Mouse (Mus musculus) limb, embryonic 15.5 days (tissue): ENCODE data around the gene Aatk. TPM values are rescaled to one million over a fixed set of nuclear protein-coding genes. Genes with fewer than 3 reads are reported as not detected.

Experiments used
- ATAC-seq: fragments of 200-750 bp; cut with Nextera tagmentation; 2 replicates; pipeline ENCODE4 v1.8.0; 2017; ENCODE audit warnings: low read depth, moderate TSS enrichment; ENCODE audit not compliant: insufficient number of reproducible peaks, low FRiP score, low TSS enrichment
- H3K27ac ChIP-seq: fragments of 300-500 bp; sonication (generic); 2 replicates; pipeline ENCODE4 v1.5.1; 2015; ENCODE audit warnings: moderate library complexity, mild to moderate bottlenecking, inconsistent platforms
- H3K27me3 ChIP-seq: fragments of 300-500 bp; sonication (generic); 2 replicates; pipeline ENCODE4 v1.6.1; 2015; ENCODE audit warnings: inconsistent platforms
- H3K36me3 ChIP-seq: fragments of 300-500 bp; sonication (generic); 2 replicates; pipeline ENCODE4 v1.6.1; 2015; ENCODE audit warnings: inconsistent platforms
- H3K4me1 ChIP-seq: fragments of 300-500 bp; sonication (generic); 2 replicates; pipeline ENCODE4 v1.6.1; 2015; ENCODE audit warnings: inconsistent platforms
- H3K4me2 ChIP-seq: fragments of 300-500 bp; sonication (generic); 2 replicates; pipeline ENCODE4 v1.6.1; 2015; ENCODE audit warnings: mild to moderate bottlenecking, inconsistent platforms
- H3K4me3 ChIP-seq: fragments of 300-500 bp; sonication (generic); 2 replicates; pipeline ENCODE4 v1.5.1; 2015; ENCODE audit warnings: mild to moderate bottlenecking, inconsistent platforms
- H3K9ac ChIP-seq: fragments of 300-500 bp; sonication (generic); 2 replicates; pipeline ENCODE4 v1.6.1; 2015; ENCODE audit warnings: inconsistent platforms
- H3K9me3 ChIP-seq: fragments of 300-500 bp; sonication (generic); 2 replicates; pipeline ENCODE4 v1.6.1; 2016; ENCODE audit warnings: inconsistent platforms
- WGBS: fragments of 180-500 bp; shearing (Covaris S2); methylation state at CpG from one replicate; pipeline ENCODE4 v1.1.7; 2015; 5-methylcytosine and 5-hydroxymethylcytosine counted together
- polyA plus RNA-seq: library from polyadenylated mRNA; unstranded; fragments of >200 nt; fragmentation: Nextera tagmentation; extraction: Ambion mirVana; gene quantifications from 2 replicates; pipeline ENCODE4 v1.2.1, GENCODE M21; 2015

The Aatk gene
- polyA plus RNA-seq, 1 experiment from 2014 or later, result 6.1 TPM

DNA sequence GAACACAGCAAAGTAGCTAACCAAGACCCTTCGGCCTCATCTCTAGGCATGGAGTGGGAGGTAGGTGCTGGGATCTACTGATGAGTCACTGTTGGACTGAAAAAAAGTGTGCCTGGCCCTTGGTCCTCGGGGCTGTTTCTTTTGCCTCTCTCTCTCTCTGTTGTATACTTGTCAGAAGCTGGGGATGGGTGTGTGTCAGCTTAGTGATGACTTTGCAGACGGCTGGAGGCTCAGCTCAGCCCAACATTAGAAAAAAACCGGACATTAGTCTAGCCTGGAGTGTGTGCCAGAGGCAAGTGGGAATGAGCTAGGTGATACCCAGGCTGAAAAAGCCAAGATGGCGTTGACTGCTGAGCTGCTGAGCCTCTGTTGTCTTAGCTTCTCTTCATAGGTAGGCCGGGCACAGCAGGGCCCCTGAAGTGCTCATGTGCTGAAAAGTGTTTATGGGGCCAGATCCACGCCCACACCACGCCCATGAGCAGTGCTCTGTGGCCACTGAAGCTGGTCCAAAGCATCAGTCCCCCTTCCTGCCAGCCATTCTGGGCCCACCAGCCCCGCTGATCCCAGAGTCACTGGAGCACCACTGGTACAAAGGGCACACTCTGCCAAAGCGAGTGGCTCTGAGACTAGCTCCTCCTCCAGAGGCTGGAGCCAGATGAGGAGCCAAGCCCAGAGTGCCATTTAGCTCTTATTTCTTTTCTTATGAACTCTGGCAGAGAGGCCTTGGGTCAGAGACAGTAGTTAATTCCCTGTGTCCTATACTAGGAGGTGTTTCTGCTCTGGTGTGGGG is 67.2 kb downstream of the Aatk start:
- ATAC-seq, result no peak
- H3K4me3 ChIP-seq, result no peak overlapping the region

DNA sequence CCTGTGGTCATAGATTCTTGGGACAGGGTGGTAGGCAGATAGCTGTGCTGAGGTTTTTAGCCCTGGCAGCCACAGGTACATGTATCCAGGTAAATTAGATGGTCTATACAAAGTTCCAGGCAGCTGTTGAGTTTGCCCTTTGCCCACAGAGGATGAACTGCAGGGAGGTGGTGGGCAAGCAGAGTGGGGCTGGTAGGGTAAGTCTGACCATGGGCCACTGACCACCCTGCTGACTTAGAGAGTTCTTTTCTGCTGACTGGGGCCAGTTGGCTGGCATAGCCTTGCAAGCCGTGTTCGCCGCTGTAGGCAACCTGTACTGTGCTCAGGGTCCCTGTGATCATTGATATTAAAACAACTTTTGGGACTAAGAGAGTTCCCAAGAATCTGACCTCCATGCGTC is 68.3 kb downstream of the Aatk start:
- Histone ChIP-seq H3K27ac (no peak overlapping the region), H3K4me3 (no peak overlapping the region), H3K9me3 (no peaks in the 10 kb centered on the region), H3K4me2 (no peak overlapping the region), H3K36me3 (peaks cover 29% of the 10 kb centered on the region), H3K4me1 (peaks cover 23% of the 10 kb centered on the region), H3K27me3 (no peaks in the 10 kb centered on the region), H3K9ac (no peak overlapping the region)
- ATAC-seq, result no peak
- WGBS, result 92% methylated on average over 4 of the region's 4 CpGs

More for the DNA sequence above, 67.2 kb downstream of the Aatk start:
- H3K4me1 ChIP-seq, result peaks cover 23% of the 10 kb centered on the region
- H3K27me3 ChIP-seq, result no peaks in the 10 kb centered on the region
- peaks cover 33% of the 10 kb centered on the region for H3K36me3 ChIP-seq
- H3K4me2 ChIP-seq, result no peak overlapping the region
- H3K9me3 ChIP-seq, result no peaks in the 10 kb centered on the region
- WGBS, result 68% methylated on average over 10 of the region's 10 CpGs
- H3K27ac ChIP-seq, result no peak overlapping the region
- no peak overlapping the region for H3K9ac ChIP-seq

DNA sequence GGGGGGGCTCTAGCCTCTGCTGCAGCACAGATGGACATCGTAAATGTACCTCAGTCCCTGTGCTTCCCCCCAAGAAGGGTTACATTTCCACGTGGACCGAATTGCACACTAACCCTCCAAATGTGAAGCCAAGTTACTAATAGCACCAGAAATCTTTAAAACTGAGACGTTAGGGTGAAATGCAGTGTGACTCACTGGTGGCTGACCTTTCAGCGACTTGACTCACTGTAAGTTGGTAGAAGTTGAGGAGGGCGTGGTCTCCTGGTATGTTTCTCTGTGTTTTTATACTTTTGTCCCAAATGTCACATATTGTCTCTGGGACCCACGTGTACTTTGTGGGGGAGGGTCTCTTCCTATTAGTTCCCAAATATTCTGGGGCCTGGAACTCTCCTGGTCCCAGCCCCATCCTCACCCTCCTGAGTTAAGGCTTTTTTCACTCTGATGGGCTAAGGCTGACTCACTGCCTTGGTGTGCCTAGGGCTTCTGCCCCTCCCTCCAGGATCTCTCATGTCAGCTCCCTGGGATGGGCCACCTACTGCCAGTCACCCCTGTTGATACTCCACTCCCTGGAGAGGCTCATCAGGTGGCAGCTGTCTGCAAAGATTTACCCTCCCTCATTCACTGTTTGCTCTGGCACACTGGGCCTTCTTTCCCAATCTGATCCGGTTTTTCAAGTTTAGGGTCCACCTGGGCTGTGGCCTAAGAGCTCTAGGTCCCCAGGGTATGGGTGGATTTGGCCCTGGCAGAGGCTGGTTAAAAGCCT is 71.0 kb downstream of the Aatk start:
- Histone ChIP-seq H3K4me2 (no peak overlapping the region), H3K9ac (no peak overlapping the region), H3K36me3 (peaks cover 6% of the 10 kb centered on the region), H3K4me1 (peaks cover 20% of the 10 kb centered on the region), H3K27ac (0 out of 2 replicates have a peak overlapping the region, but pooled peaks have one; percentile 57), H3K9me3 (no peaks in the 10 kb centered on the region), H3K27me3 (no peaks in the 10 kb centered on the region), H3K4me3 (no peak overlapping the region)
- 54% methylated on average over 8 of the region's 8 CpGs for WGBS
- ATAC-seq, result peak; percentile 42; the same call in 1 of the 2 replicates

DNA sequence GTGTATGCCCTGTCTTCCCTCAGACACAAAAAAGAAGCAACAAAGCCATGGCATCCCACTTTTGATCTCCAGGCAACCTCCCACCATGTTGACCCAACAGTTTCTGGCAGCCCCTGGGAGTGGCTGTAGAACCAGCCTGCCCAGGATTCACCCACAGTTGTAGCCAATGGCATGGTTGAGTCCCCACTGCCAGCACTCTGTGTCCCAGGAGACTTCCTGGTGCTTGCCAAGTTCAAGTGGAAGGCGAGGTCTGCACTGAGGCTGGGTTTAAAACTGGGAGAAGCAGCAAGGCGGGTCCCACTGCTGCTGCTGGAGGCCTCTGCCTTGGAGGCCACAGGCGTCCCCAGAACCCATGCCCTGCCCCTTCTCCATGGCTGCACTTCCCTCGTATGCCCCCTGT is 73.2 kb downstream of the Aatk start:
- Histone ChIP-seq H3K9me3 (no peaks in the 10 kb centered on the region), H3K9ac (no peak overlapping the region), H3K4me2 (no peak overlapping the region), H3K27ac (no peak overlapping the region), H3K4me3 (no peak overlapping the region), H3K27me3 (no peaks in the 10 kb centered on the region), H3K4me1 (peaks cover 13% of the 10 kb centered on the region), H3K36me3 (peaks cover 11% of the 10 kb centered on the region)
- WGBS, result 86% methylated on average over 4 of the region's 4 CpGs
- ATAC-seq, result no peak

DNA sequence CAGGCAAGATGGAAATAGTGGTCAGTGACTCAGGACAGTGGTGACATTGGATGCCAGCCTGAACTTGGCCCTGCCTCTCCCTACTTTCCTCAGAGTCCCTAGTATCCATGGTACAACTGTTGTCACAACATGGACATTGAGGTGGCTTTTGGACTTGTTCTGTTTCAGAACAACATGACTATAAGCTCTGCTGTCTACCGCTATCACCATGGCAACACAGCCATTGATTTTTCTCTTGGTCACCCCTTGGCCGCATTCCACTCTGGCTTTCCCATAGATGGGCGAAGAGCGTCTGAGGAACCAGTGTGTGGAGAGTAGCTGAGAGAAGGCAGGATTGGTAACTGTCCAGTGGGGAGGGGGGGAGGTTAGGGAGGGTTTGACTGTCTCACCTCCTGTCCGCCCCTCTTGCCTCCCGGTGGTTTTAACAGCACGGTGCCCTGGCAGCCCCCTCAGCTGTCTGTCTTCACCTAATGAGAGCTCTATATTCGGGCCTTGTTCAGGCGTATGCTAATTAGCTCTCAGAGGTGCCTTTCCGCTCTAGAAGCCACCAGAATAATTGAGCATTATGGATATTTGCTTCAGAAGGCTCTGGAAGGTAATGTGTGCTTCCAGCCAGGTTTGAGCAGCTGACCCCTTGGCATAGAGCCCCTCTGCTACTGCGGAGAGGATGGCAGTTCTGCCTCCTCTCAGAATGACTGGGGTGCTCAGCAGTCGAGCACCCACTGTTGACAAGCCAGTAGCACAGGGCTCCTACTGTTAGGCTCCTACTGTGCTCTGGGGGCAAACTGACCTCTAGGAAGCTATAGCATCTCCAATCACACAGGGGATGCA is 76.7 kb downstream of the Aatk start:
- Histone ChIP-seq H3K4me1 (peaks cover 20% of the 10 kb centered on the region), H3K36me3 (peaks cover 24% of the 10 kb centered on the region), H3K4me2 (no peak overlapping the region), H3K9me3 (no peaks in the 10 kb centered on the region), H3K4me3 (no peak overlapping the region), H3K27me3 (no peaks in the 10 kb centered on the region), H3K9ac (no peak overlapping the region), H3K27ac (no peak overlapping the region)
- no peak for ATAC-seq
- 75% methylated on average over 12 of the region's 12 CpGs for WGBS

DNA sequence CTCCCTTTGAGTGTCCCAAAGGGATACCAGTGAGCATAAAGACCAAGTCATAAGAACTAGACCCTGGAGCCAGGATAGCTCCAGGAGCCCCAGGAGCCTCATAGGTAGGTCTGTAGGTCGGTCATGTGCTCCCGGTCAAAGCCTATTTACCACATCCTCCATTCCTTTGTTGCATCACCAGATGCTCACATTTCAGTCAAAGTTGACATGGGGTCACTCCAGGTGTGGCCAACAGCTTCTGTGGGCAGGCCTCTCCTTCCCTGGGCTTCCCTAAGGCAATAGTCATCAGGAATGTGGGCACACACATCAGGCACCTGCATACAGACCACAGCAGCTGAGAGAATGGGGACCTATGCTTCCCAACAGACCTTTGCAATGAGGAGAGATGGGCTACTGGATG is 79.1 kb downstream of the Aatk start:
- Histone ChIP-seq H3K36me3 (peaks cover 26% of the 10 kb centered on the region), H3K9me3 (no peaks in the 10 kb centered on the region), H3K4me3 (no peak overlapping the region), H3K27ac (no peak overlapping the region), H3K4me1 (peaks cover 20% of the 10 kb centered on the region), H3K9ac (no peak overlapping the region), H3K27me3 (no peaks in the 10 kb centered on the region), H3K4me2 (no peak overlapping the region)
- ATAC-seq, result no peak
- 82% methylated on average over 2 of the region's 2 CpGs for WGBS

DNA sequence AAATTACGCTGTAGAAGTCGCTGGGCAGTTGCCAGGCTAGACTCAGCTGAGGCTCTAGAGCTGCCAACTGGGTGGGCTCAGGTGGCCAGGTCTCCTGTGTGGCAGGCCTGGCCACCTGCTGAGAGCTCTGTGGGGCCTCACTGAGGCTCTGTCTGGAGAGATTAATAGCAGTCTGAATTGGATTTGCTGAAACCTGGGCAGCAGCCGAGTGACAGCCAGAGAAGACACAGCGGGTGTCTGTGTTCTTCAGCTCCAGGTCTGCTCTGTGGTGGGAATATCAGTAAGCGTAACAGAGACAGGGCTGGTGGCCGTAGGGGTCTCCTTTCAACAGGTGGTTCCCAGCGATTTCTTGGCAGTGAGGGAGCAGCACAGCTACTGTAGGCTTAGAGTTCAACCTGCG is 79.6 kb downstream of the Aatk start:
- H3K27me3 ChIP-seq, result no peaks in the 10 kb centered on the region
- no peak overlapping the region for H3K27ac ChIP-seq

DNA sequence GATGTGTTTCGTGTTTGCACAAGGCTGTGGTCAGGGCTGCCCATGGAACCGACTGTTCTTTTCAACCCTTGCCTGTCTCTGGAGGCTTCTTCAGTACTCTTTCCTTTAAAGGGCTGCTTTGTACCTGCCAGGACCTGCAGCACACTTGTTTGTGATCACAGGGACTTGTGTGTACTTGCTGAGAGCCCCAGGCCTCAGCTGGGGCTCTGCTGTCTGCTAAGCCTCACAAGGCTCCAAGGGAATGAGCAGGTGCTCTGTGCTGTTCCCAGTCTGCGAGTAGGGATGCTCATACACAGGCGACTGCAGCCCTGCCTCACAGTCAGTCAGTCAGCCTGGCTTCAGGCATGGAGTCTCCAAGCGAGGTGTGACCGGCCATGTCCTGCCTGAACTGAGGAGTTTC is 80.7 kb downstream of the Aatk start:
- WGBS, result 68% methylated on average over 6 of the region's 6 CpGs
- Histone ChIP-seq H3K27me3 (no peaks in the 10 kb centered on the region), H3K9me3 (no peaks in the 10 kb centered on the region), H3K9ac (no peak overlapping the region), H3K4me2 (no peak overlapping the region), H3K4me1 (peaks cover 20% of the 10 kb centered on the region), H3K4me3 (no peak overlapping the region), H3K36me3 (peaks cover 27% of the 10 kb centered on the region), H3K27ac (no peak overlapping the region)
- no peak for ATAC-seq

More for the DNA sequence above, 79.6 kb downstream of the Aatk start:
- Histone ChIP-seq H3K9ac (no peak overlapping the region), H3K4me1 (peaks cover 20% of the 10 kb centered on the region), H3K4me3 (no peak overlapping the region), H3K36me3 (peaks cover 26% of the 10 kb centered on the region), H3K9me3 (no peaks in the 10 kb centered on the region), H3K4me2 (no peak overlapping the region)
- WGBS, result 70% methylated on average over 8 of the region's 8 CpGs
- no peak for ATAC-seq

DNA sequence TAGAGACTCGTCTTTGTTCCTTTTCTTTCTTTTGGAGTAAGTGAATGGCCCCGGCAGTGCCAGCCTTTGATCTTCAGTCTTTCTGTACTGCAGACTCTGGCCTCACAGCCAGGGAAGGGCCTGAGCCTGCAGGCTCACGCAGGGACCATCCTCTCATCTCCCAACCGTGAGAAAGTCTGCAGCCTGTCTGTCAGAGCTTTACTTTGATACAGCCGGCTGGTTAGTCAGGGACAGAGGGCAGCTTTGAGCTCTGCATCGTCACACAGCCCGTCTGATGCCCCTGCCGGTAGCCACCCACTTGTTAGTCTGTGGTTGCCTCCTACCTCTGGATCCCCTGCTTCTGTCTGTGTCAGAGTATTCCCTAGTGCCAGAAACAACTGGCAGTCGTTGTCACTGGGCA is 81.9 kb downstream of the Aatk start:
- Histone ChIP-seq H3K9me3 (no peaks in the 10 kb centered on the region), H3K36me3 (peaks cover 38% of the 10 kb centered on the region), H3K9ac (no peak overlapping the region), H3K4me3 (no peak overlapping the region), H3K27me3 (no peaks in the 10 kb centered on the region), H3K27ac (no peak overlapping the region), H3K4me1 (peaks cover 20% of the 10 kb centered on the region), H3K4me2 (no peak overlapping the region)
- WGBS, result 31% methylated on average over 9 of the region's 9 CpGs
- no peak for ATAC-seq

DNA sequence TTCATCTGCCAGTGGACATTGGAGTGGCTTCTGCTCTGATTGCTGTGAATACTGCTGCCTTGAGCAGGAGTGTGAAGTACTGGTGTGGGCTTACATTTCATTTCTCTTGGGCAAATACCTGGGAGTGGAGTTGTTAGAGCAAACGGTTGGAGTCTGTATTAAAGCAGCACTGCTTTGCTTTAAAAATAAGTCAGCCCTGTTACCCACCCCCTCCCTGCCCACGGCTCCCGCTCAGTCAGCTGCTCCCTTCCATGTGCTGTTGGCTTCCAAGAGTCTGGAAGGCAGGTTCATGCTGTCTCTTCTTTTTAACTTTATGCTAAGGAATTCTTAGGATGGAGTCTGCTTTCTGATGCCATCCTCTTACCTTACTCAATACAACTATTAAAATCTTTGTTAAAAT is 85.5 kb downstream of the Aatk start:
- 47% methylated on average over 3 of the region's 3 CpGs for WGBS
- no peak overlapping the region for H3K4me2 ChIP-seq
- peaks cover 12% of the 10 kb centered on the region; the same call in 1 of the 2 replicates for H3K4me1 ChIP-seq

DNA sequence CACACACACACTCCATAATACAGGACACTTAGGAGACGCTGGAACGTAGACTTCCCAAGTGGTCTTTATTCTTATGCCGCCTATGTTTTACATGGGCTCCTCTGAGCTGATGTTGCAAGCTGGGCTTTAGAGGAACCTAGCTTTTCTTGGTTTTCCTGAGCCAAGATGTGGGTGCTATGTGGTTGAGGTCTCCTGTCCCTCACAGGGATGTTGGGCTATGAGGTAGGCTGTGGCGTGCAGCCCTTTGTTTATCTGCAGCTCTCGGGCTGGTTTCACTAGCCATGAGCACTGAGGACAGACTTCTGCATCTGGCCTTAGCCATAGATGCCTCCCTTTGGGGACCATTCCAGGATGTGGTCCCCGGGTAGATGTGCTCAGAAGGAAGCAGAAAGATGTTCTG is 86.3 kb downstream of the Aatk start:
- WGBS, result 89% methylated on average over 6 of the region's 6 CpGs
- no peak overlapping the region for H3K27ac ChIP-seq
- H3K4me2 ChIP-seq, result no peak overlapping the region
- peaks cover 8% of the 10 kb centered on the region; the same call in 1 of the 2 replicates for H3K4me1 ChIP-seq
- no peak overlapping the region for H3K4me3 ChIP-seq
- H3K27me3 ChIP-seq, result no peaks in the 10 kb centered on the region
- H3K36me3 ChIP-seq, result peaks cover 29% of the 10 kb centered on the region
- no peak for ATAC-seq
- no peaks in the 10 kb centered on the region for H3K9me3 ChIP-seq
- H3K9ac ChIP-seq, result no peak overlapping the region

More for the DNA sequence above, 85.5 kb downstream of the Aatk start:
- Histone ChIP-seq H3K36me3 (peaks cover 35% of the 10 kb centered on the region), H3K27me3 (no peaks in the 10 kb centered on the region), H3K9me3 (no peaks in the 10 kb centered on the region), H3K27ac (no peak overlapping the region), H3K9ac (no peak overlapping the region), H3K4me3 (no peak overlapping the region)
- ATAC-seq, result no peak
